Mouse (Mus musculus) MEL (cell line): ENCODE measurements around the gene Hpgd. TPM values are rescaled to one million over a fixed set of nuclear protein-coding genes. Genes with fewer than 3 reads are reported as not detected.

ENCODE experiments used
- DNase-seq: peaks from one replicate; pipeline ENCODE4 v3.0.0; 2011; ENCODE audit warnings: low read depth, low spot score
- H3K27ac ChIP-seq: 2 replicates; pipeline ENCODE4 v1.5.1; 2012; ENCODE audit warnings: low read depth, mild to moderate bottlenecking, control low read depth, low read length, moderate library complexity; ENCODE audit not compliant: control insufficient read depth
- H3K27me3 ChIP-seq, 2 experiments: fragments of 150-350 bp in 1 of 2; sonication (generic) in 1 of 2; 2 replicates each; pipeline ENCODE4 v1.6.1; 2012; ENCODE audit warnings: low read length in 2 of 2, mild to moderate bottlenecking in 2 of 2, improper control_type of control experiment in 1 of 2, moderate library complexity in 1 of 2; ENCODE audit not compliant: insufficient read depth in 2 of 2, control insufficient read depth in 1 of 2
- H3K36me3 ChIP-seq, 2 experiments: 2 replicates each; pipeline ENCODE4 v1.6.1; 2012 to 2014; ENCODE audit warnings: low read length in 2 of 2, improper control_type of control experiment in 1 of 2, inconsistent platforms in 1 of 2, mild to moderate bottlenecking in 1 of 2; ENCODE audit not compliant: insufficient read depth in 2 of 2, control insufficient read depth in 1 of 2
- H3K4me1 ChIP-seq, 2 experiments: fragments of 150-350 bp in 1 of 2; sonication (generic) in 1 of 2; 2 replicates each; pipeline ENCODE4 v1.6.1; 2012; ENCODE audit warnings: low read length in 2 of 2, improper control_type of control experiment in 1 of 2, mild to moderate bottlenecking in 1 of 2; ENCODE audit not compliant: insufficient read depth in 2 of 2, control insufficient read depth in 1 of 2
- H3K4me3 ChIP-seq, 2 experiments: fragments of 150-350 bp in 1 of 2; sonication (generic) in 1 of 2; 2 replicates each; pipeline ENCODE4 v1.5.1; 2012; ENCODE audit warnings: low read depth in 2 of 2, low read length in 2 of 2, mild to moderate bottlenecking in 2 of 2, moderate library complexity in 2 of 2, control low read depth in 1 of 2, improper control_type of control experiment in 1 of 2; ENCODE audit not compliant: control insufficient read depth in 1 of 2, insufficient read depth in 1 of 2
- H3K79me2 ChIP-seq: 2 replicates; pipeline ENCODE4 v1.6.1; 2012; ENCODE audit warnings: mild to moderate bottlenecking, low read length, moderate library complexity; ENCODE audit not compliant: control insufficient read depth, poor library complexity, insufficient read depth
- H3K9ac ChIP-seq: 2 replicates; pipeline ENCODE4 v1.6.1; 2012; ENCODE audit warnings: low read depth, mild to moderate bottlenecking, control low read depth, low read length, moderate library complexity; ENCODE audit not compliant: control insufficient read depth, poor library complexity, severe bottlenecking
- H3K9me3 ChIP-seq: fragments of 150-350 bp; sonication (generic); replicated peaks from 2 replicates; pipeline ENCODE4 v1.6.1; 2012; ENCODE audit warnings: mild to moderate bottlenecking, low read length, improper control_type of control experiment, moderate library complexity; ENCODE audit not compliant: insufficient read depth
- BHLHE40 ChIP-seq: IDR thresholded peaks from 2 replicates; pipeline ENCODE4 v1.6.1; 2012; ENCODE audit warnings: low read depth, mild to moderate bottlenecking, inconsistent platforms, low read length, improper control_type of control experiment, borderline replicate concordance
- CHD2 ChIP-seq: IDR thresholded peaks from 2 replicates; pipeline ENCODE4 v1.6.1; 2011; ENCODE audit warnings: low read length, improper control_type of control experiment
- CTCF ChIP-seq, 3 experiments: IDR thresholded peaks in 2 of 3; conservative IDR thresholded peaks in 1 of 3; 2 replicates each; pipeline ENCODE4 v1.5.1; 2011 to 2012; ENCODE audit warnings: low read length in 3 of 3, low read depth in 2 of 3, mild to moderate bottlenecking in 2 of 3, improper control_type of control experiment in 1 of 3, inconsistent platforms in 1 of 3, mixed read lengths in 1 of 3, moderate library complexity in 1 of 3; ENCODE audit not compliant: control insufficient read depth in 1 of 3, insufficient read depth in 1 of 3, poor library complexity in 1 of 3, severe bottlenecking in 1 of 3
- ETS1 ChIP-seq: IDR thresholded peaks from 2 replicates; pipeline ENCODE4 v1.6.1; 2012; ENCODE audit warnings: low read depth, mild to moderate bottlenecking, inconsistent platforms, low read length, improper control_type of control experiment, moderate library complexity
- GABPA ChIP-seq: IDR thresholded peaks from 2 replicates; pipeline ENCODE4 v1.6.1; 2012; ENCODE audit warnings: low read depth, mild to moderate bottlenecking, inconsistent platforms, low read length, improper control_type of control experiment, moderate library complexity
- GATA1 ChIP-seq: IDR thresholded peaks from 2 replicates; pipeline ENCODE4 v1.6.1; 2011; ENCODE audit warnings: low read depth, low read length, improper control_type of control experiment
- HCFC1 ChIP-seq: IDR thresholded peaks from 2 replicates; pipeline ENCODE4 v1.6.1; 2012; ENCODE audit warnings: low read depth, mild to moderate bottlenecking, inconsistent platforms, low read length, improper control_type of control experiment, moderate library complexity
- MAFK ChIP-seq: IDR thresholded peaks from 2 replicates; pipeline ENCODE4 v1.6.1; 2011; ENCODE audit warnings: low read depth, mild to moderate bottlenecking, low read length, improper control_type of control experiment, borderline replicate concordance
- MAX ChIP-seq: IDR thresholded peaks from 2 replicates; pipeline ENCODE4 v1.6.1; 2011; ENCODE audit warnings: low read length, improper control_type of control experiment
- MEF2A ChIP-seq: IDR thresholded peaks from 2 replicates; pipeline ENCODE4 v1.6.1; 2014; ENCODE audit warnings: low read depth, mild to moderate bottlenecking, inconsistent platforms, low read length, improper control_type of control experiment; ENCODE audit not compliant: poor library complexity, insufficient replicate concordance, severe bottlenecking; ENCODE audit errors: extremely low read depth
- MXI1 ChIP-seq: IDR thresholded peaks from 2 replicates; pipeline ENCODE4 v1.6.1; 2011; ENCODE audit warnings: mild to moderate bottlenecking, low read depth, low read length, improper control_type of control experiment
- MYB ChIP-seq: IDR thresholded peaks from 2 replicates; pipeline ENCODE4 v1.6.1; 2011; ENCODE audit warnings: mild to moderate bottlenecking, low read depth, low read length, improper control_type of control experiment
- NRF1 ChIP-seq: IDR thresholded peaks from 2 replicates; pipeline ENCODE4 v1.6.1; 2014; ENCODE audit warnings: low read depth, mild to moderate bottlenecking, inconsistent platforms, low read length, improper control_type of control experiment, moderate library complexity; ENCODE audit not compliant: poor library complexity, insufficient read depth, severe bottlenecking
- POLR2A ChIP-seq, 2 experiments: IDR thresholded peaks; 2 replicates each; pipeline ENCODE4 v1.6.1; 2011 to 2012; ENCODE audit warnings: low read length in 2 of 2, mild to moderate bottlenecking in 2 of 2, control low read depth in 1 of 2, improper control_type of control experiment in 1 of 2, low read depth in 1 of 2, moderate library complexity in 1 of 2; ENCODE audit not compliant: control insufficient read depth in 1 of 2, insufficient read depth in 1 of 2, poor library complexity in 1 of 2
- POLR2AphosphoS5 ChIP-seq: IDR thresholded peaks from 2 replicates; pipeline ENCODE4 v1.6.1; 2012; ENCODE audit warnings: low read depth, borderline replicate concordance, mild to moderate bottlenecking, inconsistent platforms, low read length, moderate library complexity, mixed read lengths
- RAD21 ChIP-seq: IDR thresholded peaks from 2 replicates; pipeline ENCODE4 v1.6.1; 2011; ENCODE audit warnings: mild to moderate bottlenecking, low read depth, low read length, improper control_type of control experiment
- UBTF ChIP-seq: IDR thresholded peaks from 2 replicates; pipeline ENCODE4 v1.6.1; 2012; ENCODE audit warnings: low read depth, mild to moderate bottlenecking, inconsistent platforms, low read length, improper control_type of control experiment, moderate library complexity, borderline replicate concordance; ENCODE audit not compliant: insufficient read depth
- USF1 ChIP-seq: IDR thresholded peaks from 2 replicates; pipeline ENCODE4 v1.6.1; 2014; ENCODE audit warnings: low read depth, mild to moderate bottlenecking, inconsistent platforms, low read length, improper control_type of control experiment, moderate library complexity
- USF2 ChIP-seq, 2 experiments: IDR thresholded peaks; 2 replicates each; pipeline ENCODE4 v1.6.1; 2011 to 2012; ENCODE audit warnings: improper control_type of control experiment in 2 of 2, low read length in 2 of 2, borderline replicate concordance in 1 of 2, inconsistent platforms in 1 of 2, low read depth in 1 of 2, mild to moderate bottlenecking in 1 of 2; ENCODE audit not compliant: insufficient read depth in 1 of 2
- ZC3H11A ChIP-seq: IDR thresholded peaks from 2 replicates; pipeline ENCODE4 v1.6.1; 2012; ENCODE audit warnings: low read depth, mild to moderate bottlenecking, inconsistent platforms, low read length, improper control_type of control experiment
- ZKSCAN1 ChIP-seq: IDR thresholded peaks from 2 replicates; pipeline ENCODE4 v1.6.1; 2012; ENCODE audit warnings: low read depth, mild to moderate bottlenecking, inconsistent platforms, low read length, improper control_type of control experiment, moderate library complexity
- ZMIZ1 ChIP-seq: IDR thresholded peaks from 2 replicates; pipeline ENCODE4 v1.6.1; 2012; ENCODE audit warnings: low read depth, mild to moderate bottlenecking, inconsistent platforms, low read length, improper control_type of control experiment, moderate library complexity
- ZNF384 ChIP-seq: IDR thresholded peaks from 2 replicates; pipeline ENCODE4 v1.6.1; 2012; ENCODE audit warnings: low read depth, mild to moderate bottlenecking, inconsistent platforms, low read length, improper control_type of control experiment
- polyA plus RNA-seq, 2 experiments: library from polyadenylated mRNA; stranded (reverse) in 1 of 2; unstranded in 1 of 2; fragments of >175 nt in 1 of 2; fragments of >200 nt in 1 of 2; gene quantifications; 2 replicates each; pipeline versions ENCODE4 v1.2.1 to v1.2.4; 2012; ENCODE audit warnings: low replicate concordance in 2 of 2, low read depth in 1 of 2; ENCODE audit not compliant: insufficient read length in 2 of 2, insufficient read depth in 1 of 2, missing spikeins in 1 of 2
- total RNA-seq: library from RNA; depleted of rRNA; stranded (reverse); fragments of 300-350 nt; gene quantifications from 2 replicates; pipeline ENCODE4 v1.2.3, GENCODE M21; 2012

The Hpgd gene
- total and polyA plus RNA-seq, 3 experiments, result not detected

DNA sequence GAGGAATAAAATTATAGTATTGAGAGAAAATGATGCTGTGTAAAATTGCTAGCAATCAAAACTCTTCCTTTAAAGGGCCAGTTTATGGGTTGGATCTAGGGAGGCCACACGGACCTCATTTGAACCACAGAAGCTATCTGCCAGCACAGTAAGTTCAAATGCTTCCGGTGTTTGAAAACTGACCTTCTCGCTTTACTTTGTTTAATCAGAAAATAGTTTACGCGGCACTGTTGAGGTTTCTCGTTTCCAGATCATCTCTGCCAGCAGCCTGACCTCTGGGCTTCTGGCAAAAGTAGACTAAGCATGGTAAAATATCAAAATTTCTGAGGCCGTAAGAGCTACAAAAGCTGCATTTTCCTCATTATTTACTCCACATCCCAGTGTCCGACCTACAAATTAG lies 42.4 kb downstream of the Hpgd start:
- Histone ChIP-seq H3K4me1 (no peaks in the 10 kb centered on the region), H3K9ac (no peak overlapping the region)

DNA sequence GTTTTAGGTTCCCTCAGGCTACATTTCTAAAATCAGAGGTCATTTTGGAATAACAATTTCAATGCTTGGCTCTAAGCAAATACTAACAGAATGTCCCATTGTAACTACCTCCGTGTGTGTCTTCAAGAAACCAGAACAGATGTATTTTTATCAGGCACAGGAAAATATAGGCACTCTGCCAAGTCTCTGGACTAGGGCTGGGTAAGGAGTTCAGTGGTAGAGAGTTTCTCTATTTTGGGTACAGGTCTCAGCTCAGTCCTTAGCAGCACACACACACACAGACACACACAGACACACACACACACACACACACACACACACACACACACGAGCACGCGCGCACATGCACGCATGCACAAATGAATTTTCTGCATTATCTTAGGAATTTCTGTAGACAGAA lies 49.1 kb downstream of the Hpgd start:
- no peak for TF ChIP-seq USF1
- no peak for TF ChIP-seq ZKSCAN1
- no peak for TF ChIP-seq POLR2A (IDR thresholded peaks at IDR 0.05; ENCODE audit: control insufficient read depth in 1 of 2, insufficient read depth in 1 of 2, low read depth in 1 of 2, low read length in 2 of 2, poor library complexity in 1 of 2)
- no peak for TF ChIP-seq RAD21
- TF ChIP-seq MYB, result no peak
- no peak for TF ChIP-seq MXI1
- no peak for TF ChIP-seq USF2 (IDR thresholded peaks at IDR 0.05; ENCODE audit: borderline replicate concordance in 1 of 2, insufficient read depth in 1 of 2, low read depth in 1 of 2, low read length in 2 of 2)
- TF ChIP-seq POLR2AphosphoS5, result no peak
- no peak for TF ChIP-seq ZNF384
- TF ChIP-seq MAX, result no peak
- no peak for TF ChIP-seq ZC3H11A
- no peak for TF ChIP-seq BHLHE40
- no peak for TF ChIP-seq UBTF
- TF ChIP-seq ETS1, result no peak
- TF ChIP-seq CHD2, result no peak
- TF ChIP-seq NRF1, result no peak
- DNase-seq, result no peak
- H3K9me3 ChIP-seq, result no peaks in the 10 kb centered on the region
- H3K4me1 ChIP-seq, result no peaks in the 10 kb centered on the region
- H3K4me3 ChIP-seq, result no peak overlapping the region
- no peaks in the 10 kb centered on the region for H3K79me2 ChIP-seq
- no peak overlapping the region for H3K9ac ChIP-seq
- no peaks in the 10 kb centered on the region for H3K36me3 ChIP-seq
- H3K27me3 ChIP-seq, result no peaks in the 10 kb centered on the region
- H3K27ac ChIP-seq, result no peak overlapping the region

More for the DNA sequence above, 42.4 kb downstream of the Hpgd start:
- Histone ChIP-seq H3K27ac (no peak overlapping the region), H3K27me3 (no peaks in the 10 kb centered on the region), H3K79me2 (no peaks in the 10 kb centered on the region), H3K9me3 (no peaks in the 10 kb centered on the region), H3K4me3 (no peak overlapping the region), H3K36me3 (no peaks in the 10 kb centered on the region)
- TF ChIP-seq GATA1, result no peak
- no peak for TF ChIP-seq MAX
- no peak for TF ChIP-seq GABPA
- TF ChIP-seq CHD2, result no peak
- no peak for TF ChIP-seq MXI1
- no peak for TF ChIP-seq HCFC1
- no peak for TF ChIP-seq NRF1
- TF ChIP-seq UBTF, result no peak
- TF ChIP-seq MAFK, result no peak
- no peak for TF ChIP-seq RAD21
- TF ChIP-seq ZMIZ1, result no peak
- TF ChIP-seq ZNF384, result no peak
- TF ChIP-seq MEF2A, result no peak
- no peak for TF ChIP-seq CTCF (IDR thresholded peaks at IDR 0.05 in 2 of 3, conservative IDR thresholded peaks at IDR 0.05 in 1 of 3; ENCODE audit: control insufficient read depth in 1 of 3, insufficient read depth in 1 of 3, low read depth in 2 of 3, low read length in 3 of 3, poor library complexity in 1 of 3, severe bottlenecking in 1 of 3)
- no peak for TF ChIP-seq USF2 (IDR thresholded peaks at IDR 0.05; ENCODE audit: borderline replicate concordance in 1 of 2, insufficient read depth in 1 of 2, low read depth in 1 of 2, low read length in 2 of 2)
- no peak for DNase-seq
